Mouse (Mus musculus): ENCODE data around the gene Cdh23. TPM values are rescaled to one million over a fixed set of nuclear protein-coding genes. Genes with fewer than 3 reads are reported as not detected.

Cdh23 gene
- total RNA-seq, 4 experiments from 2014 or later: 1.1 to 1.8 (median 1.4) TPM

GRCm38 (mm10) chr10:60347768-60348610 lies 348.3 kb downstream of the Cdh23 start:
- DNase-seq (ENCODE audit: low spot score in 2 of 2): no peak

DNA sequence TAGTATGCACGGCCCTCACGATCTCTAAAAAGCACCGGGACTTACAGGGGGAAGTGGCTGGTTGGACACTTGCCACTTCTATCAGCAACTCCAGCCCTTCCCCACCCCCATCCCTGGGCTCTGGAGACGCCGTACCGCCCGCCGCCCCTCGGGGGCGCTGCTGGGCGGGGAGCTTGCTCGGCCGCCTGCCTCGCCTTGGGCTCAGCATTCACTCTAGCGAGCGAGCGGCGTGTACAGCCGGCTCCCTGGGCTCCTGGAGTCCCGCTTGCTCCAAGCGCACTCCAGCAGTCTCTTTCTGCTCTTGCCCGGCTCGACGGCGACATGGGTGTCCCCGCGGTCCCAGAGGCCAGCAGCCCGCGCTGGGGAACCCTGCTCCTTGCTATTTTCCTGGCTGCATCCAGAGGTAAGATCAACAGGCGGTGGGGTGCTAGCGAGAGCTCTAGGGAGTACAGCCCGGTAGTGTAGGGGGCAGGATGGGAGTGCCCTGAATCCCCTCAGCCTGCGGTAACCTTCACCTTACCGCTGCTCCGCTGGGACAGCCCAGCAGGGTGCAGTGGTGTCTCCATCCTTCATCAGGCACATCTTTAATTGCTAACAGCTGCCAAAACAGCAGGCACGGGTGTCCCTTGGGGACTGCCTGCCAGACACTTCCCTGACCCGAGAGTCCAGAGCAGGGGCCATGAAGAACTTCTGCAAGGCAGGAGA lies 349.4 kb downstream of the Cdh23 start, which contains the start of gene Vsir:
Vsir (plus strand) TSS at position 151 of the 705 bp plus-strand sequence.
- peak; percentile 82 to 84 for DNase-seq (ENCODE audit: low spot score in 2 of 2)

DNA sequence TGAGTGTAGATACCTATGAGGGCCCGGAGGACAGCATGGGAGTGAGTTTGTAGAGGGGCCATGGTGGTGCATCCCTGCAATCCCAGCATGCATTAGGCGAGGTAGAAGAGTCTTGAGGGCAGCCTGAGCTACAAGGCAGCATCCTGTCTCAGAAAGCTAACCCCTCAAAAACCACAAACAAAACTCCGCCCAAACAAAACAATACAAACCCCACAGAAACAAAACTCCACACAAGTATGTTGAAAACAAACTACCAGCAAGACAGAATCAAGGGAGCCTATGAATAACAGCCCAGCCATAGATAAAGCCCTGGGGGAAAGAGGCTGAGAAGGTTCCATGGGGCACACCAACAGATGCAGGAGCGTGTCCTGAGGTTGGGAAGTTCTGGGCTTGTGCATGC lies 350.2 kb downstream of the Cdh23 start:
- no peak for DNase-seq (ENCODE audit: low spot score in 2 of 2)

DNA sequence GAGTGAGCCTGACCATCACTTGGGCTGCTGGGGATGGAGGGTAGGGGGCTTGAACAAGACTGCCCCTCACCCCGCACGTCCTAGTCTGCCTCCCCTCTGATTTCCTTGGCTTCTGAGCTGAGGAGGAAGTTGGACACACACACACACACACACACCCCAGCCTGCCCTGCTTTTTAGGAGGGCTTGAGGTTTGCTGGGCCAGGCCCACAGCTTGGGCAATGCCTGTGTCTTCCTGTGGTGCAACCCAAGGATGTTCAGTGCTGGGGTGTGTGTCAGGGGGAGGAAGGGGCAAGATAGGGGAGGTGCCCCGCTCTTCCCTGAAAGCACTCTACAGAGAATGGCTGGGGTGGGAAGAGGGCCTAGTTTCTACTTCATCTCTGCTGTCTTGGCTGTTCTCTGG lies 352.2 kb downstream of the Cdh23 start:
- DNase-seq (ENCODE audit: low spot score in 2 of 2): no peak

DNA sequence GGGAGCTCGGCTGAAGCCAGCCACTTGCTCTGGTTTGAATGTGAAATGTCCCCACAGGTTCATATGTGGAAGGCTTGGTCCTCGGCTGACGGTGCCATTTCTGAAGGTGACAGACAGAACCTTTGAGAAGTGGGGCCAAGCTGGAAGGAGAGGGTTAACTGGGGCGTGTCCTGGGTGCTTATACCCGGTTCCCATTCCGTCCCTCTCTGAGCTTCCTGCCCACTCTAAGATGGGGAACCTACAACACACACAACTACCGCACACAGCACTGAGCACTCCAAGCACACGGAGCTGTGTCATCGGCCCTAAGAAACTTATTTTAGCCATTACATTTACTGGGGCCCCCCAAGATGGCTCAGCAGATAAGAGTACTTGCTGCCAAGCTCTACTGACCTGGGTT lies 354.8 kb downstream of the Cdh23 start:
- DNase-seq (ENCODE audit: low spot score in 2 of 2): no peak

GRCm38 (mm10) chr10:60335021-60335420 lies 361.3 kb downstream of the Cdh23 start:
- DNase-seq (ENCODE audit: low spot score in 2 of 2): no peak

- DNase-seq (ENCODE audit: low spot score in 2 of 2): no peak
Measured at GRCm38 (mm10) chr10:60334583-60334982, 361.7 kb downstream of the Cdh23 start.

DNA sequence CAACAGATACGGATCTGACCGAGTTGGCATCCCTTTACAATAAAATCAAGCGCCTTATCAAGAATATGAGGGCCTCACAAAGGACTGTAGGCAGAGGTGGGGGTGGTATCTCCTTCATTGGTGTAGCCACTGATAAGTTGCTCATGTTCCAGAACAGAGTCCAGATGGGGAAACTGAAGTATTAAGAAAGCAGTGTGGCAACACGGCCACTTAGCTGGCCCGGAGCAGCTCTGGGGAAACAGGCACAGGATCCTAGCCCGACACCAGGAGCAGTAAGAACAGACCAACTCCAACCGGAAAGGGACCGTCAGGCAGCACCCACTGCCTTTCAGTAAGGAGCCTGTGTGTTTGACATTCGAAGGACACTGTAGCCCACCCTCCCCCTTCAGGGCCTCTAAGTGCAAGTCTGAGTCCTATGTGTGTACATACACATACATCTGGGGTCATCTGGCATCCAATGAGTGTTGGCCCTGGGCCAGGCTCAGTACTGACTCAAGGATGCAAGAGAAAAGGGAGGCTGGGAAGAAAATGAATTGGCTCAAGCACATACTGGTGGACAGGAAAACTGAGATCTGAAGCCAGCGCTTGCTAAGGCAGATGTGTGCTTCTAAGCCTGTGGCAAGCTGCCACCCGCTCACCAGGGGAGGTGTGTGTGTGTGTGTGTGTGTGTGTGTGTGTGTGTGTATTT lies 367.2 kb downstream of the Cdh23 start:
- no peak for DNase-seq (ENCODE audit: low spot score in 2 of 2)

GRCm38 (mm10) chr10:60316166-60316565 lies 380.1 kb downstream of the Cdh23 start:
- DNase-seq (ENCODE audit: low spot score in 2 of 2): no peak

DNA sequence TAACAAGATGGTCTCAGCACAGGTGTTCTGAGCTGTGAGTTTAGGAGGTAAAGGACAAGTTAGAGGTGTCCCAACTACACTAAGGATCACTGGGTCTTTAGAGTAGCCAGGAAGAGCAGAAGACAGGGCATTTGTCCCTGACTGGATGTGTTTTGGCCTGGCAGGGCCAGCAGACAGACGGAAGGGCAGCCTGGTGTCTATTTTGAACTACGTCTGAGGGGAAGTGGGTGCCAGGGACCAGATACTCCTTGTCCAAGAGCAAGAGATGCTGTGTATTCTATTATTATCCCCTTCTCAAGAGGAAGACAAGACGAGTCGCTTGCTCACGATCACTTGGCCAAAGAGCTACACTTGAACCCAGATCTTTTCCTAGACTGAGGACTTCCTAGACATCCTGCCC lies 382.7 kb downstream of the Cdh23 start:
- DNase-seq (ENCODE audit: low spot score in 2 of 2): no peak

DNA sequence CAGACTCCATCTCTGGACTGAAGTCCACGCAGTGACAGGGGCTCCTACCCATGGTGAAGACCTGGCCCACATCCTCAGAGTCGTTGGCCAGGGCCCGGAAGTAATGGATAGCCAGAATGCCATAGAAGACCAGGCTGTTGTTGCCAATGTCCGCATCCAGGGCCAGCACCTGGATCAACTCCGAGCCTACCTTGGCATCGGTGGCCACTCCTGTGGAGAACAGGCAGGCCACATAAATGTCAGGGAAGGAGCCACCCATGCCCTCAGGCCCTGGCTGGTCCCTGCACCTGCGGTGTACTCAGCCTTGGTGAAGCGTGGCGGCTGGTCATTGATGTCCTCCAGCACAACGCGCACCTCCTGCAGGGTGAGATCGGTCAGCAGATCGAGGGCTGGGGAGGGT lies 385.7 kb downstream of the Cdh23 start:
- DNase-seq (ENCODE audit: low spot score in 2 of 2): no peak

DNA sequence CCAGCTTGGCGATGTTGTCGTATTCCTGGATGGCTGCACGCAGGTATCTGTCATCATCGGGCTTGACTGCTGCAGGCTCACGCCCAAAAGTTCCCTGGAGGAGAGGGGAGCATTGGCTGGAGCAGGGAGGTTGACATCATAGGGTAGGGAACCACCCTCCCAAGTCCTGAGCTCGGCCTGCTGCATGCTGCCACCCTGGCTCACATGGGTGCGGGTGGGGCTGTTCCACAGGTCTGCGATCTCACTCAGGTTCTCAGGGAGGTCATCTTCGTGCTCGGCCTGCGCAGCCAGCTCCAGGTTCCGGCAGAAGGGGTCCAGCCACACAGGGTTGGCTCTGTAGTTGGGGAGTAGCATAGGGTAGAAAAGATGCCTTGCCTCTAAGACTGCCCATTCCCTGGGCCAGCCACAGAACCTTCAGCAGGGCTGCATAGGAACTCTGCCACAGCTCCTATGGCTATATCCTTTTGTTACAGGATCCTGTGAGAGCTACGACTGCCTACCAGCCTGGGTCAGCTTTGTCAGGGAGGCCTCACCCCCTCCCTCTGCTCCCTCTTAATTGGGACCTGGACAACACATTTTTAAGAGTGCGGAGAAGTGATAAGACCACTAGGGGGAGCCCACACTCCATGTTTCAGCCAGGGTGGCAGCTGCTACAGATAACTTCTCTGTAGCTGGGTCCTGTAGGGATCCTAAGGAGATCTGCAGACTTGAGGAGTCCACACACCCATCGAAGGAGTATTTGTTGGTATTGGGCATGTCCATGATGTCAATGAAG lies 391.2 kb downstream of the Cdh23 start:
- peak; percentile 37 to 57 for DNase-seq (ENCODE audit: low spot score in 2 of 2)

DNA sequence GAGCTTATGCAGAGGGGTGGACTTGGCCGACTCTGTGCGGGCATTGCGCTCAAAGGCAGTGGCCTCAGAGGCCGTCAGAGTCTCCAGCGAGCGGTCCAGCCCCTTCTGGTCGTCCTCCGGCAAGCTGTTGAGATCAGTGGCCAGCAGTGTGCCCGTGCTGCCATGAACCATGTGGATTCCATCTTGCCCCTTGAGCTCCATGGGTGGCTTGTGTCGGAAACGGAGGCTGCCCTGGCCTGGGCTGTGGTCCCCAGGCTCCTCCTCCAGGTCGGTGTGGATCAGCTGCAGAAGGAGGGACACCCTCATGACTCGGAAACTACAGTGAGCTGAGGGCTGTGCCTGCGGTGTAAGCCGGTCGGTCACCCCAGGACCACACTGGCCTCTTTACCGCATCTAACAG lies 392.9 kb downstream of the Cdh23 start:
- DNase-seq (ENCODE audit: low spot score in 2 of 2): no peak

GRCm38 (mm10) chr10:60299636-60300035 lies 396.7 kb downstream of the Cdh23 start:
- no peak for DNase-seq (ENCODE audit: low spot score in 2 of 2)

GRCm38 (mm10) chr10:60296027-60296426 lies 400.3 kb downstream of the Cdh23 start:
- DNase-seq (ENCODE audit: low spot score in 2 of 2): no peak

DNA sequence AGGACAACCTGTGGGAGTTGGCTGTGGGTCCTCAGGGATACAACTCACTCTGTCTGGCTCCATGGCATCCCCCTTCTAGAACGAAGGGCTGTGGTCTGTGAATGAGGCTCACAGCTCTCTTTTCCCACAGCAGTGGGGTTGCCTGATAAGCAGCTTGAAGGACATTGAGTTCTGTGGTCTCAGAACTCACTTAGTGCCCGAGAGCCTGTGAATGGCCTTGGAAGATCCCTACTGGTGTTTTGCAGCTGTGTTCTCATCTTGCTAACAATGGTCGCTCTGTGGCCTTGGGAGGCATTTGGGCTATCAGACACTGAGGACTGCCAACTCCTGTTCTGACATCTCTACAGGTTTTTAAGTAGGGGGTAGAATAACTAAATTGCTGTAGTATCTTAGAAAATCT lies 400.9 kb downstream of the Cdh23 start:
- no peak for DNase-seq (ENCODE audit: low spot score in 2 of 2)

- DNase-seq (ENCODE audit: low spot score in 2 of 2): no peak
Measured at GRCm38 (mm10) chr10:60294621-60295020, 401.7 kb downstream of the Cdh23 start.

GRCm38 (mm10) chr10:60292209-60292608 lies 404.1 kb downstream of the Cdh23 start:
- DNase-seq (ENCODE audit: low spot score in 2 of 2): no peak

DNA sequence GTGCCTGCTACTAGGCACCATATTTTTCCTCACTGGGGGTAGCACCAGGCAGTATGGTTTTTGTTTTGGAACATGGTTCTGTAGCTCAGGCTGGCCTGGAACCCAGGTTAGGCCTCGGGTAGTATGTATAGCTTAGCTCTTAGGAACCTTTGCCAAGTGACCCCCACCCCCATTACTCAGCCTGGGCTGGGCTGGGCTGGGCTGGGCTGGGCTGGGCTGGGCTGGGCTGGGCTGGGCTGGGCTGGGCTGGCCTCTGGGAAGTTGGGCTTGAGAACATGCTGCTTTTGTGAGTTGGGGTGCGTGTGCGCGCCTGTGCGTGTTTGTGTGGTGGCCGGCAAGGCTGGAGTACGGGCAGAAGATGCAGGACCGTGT lies 405.6 kb downstream of the Cdh23 start:
- DNase-seq (ENCODE audit: low spot score in 2 of 2): no peak

DNA sequence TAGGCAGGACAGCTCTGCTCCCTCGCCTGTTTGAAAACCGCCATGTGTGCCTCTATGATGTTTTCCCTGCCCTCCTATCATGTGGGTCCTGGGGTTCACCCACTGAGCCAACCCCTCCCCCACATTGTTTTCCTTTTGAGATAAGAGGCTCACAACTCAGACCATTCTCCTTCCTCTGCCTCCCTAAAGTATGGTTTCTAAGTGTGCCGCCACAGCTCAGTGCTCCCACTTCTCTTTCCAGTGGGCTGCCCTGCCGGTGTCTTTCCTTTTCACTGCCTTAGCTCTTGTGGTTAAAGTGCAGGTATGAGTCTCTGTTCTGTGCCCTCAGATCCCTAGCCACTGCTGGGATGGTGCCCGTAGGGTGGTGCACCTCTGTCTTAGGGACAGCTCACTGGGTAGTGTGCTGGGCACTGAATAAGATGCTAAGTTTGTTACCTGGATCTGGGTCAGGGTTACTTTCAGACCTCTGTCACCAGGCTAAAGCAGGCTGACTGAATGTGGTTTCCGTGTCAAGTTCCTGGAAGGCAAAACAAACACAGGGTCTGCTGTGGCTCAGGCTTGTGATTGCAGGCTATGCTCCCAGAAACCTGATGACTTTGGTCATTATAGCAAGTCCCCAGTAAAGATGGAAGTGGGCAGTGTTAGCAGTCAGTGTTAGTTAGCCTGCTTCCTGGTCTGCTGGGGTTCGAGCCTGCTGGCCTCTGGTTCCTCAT lies 406.1 kb downstream of the Cdh23 start:
- DNase-seq (ENCODE audit: low spot score in 2 of 2): no peak

DNA sequence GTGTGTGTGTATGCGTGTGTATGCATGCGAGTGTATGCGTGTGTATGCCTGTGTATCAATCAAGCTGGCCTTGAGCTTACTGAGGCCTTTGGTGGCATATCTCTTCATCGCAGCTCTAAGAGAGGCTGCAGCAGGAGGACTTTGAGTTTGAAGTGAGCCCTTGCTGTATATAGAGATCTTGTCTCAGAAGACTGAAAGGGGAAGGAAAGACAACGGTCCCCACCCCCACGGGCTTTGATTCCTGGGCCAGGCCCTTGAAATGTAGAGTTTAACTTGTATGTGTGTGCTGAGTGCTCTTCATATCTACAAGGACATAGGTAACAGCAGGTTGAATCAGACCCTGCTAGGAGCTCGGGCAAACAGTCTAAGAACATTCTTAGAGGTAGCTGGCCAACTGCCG lies 407.1 kb downstream of the Cdh23 start:
- DNase-seq (ENCODE audit: low spot score in 2 of 2): no peak

All from gastrocnemius, adult 8-10 months (tissue).